Mouse (Mus musculus) fibroblast of lung, adult 2 months (primary cell): ENCODE results near the gene Kdm5a.

Experiments used
- DNase-seq: peaks from one replicate; pipeline ENCODE4 v3.0.0-alpha.2; 2011; ENCODE audit warnings: low read depth

Gene Kdm5a

GRCm38 (mm10) chr6:120472455-120473140 lies 108.7 kb downstream of the Kdm5a start:
- no peak for DNase-seq

- DNase-seq, result no peak
Measured at GRCm38 (mm10) chr6:120473427-120473826, 109.5 kb downstream of the Kdm5a start.

DNA sequence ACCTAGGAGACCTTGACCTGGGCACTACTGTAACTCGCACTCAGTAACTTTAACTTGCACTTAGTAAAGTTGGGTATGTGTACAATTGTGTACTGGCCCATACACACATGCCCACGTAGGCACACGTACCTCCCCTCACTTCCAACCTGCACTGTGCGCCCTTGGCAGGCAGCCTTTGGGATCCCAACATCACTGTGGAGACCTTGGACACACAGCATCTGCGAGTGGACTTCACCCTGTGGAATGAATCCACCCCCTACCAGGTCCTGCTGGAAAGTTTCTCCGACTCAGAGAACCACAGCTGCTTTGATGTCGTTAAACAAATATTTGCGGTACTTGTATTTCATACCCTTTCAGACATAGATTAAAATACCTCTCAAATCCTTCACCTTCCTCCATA lies 111.4 kb downstream of the Kdm5a start:
- DNase-seq, result no peak

DNA sequence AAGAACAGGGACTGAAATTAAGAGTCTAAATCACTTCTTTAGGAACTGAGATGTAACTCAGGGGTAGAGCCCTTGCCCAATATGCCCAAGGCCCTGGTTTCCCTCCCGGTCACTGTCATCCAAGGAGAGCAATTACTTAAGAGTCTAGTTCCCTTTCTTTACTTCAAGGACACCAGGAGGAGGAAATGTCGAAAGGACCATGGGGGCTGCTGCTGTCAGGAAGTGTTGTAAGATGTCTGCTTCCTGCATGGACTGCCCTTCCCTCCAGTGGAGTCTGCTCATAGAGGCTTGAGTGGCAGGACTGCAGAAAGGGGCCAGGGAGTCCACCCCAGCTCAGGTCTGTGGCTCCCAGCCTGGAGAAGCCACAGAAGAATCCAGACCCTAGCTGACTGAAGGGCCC lies 115.4 kb downstream of the Kdm5a start:
- no peak for DNase-seq

- no peak for DNase-seq
Measured at GRCm38 (mm10) chr6:120480361-120480760, 116.4 kb downstream of the Kdm5a start.

- no peak for DNase-seq
Measured at GRCm38 (mm10) chr6:120481538-120481937, 117.6 kb downstream of the Kdm5a start.

DNA sequence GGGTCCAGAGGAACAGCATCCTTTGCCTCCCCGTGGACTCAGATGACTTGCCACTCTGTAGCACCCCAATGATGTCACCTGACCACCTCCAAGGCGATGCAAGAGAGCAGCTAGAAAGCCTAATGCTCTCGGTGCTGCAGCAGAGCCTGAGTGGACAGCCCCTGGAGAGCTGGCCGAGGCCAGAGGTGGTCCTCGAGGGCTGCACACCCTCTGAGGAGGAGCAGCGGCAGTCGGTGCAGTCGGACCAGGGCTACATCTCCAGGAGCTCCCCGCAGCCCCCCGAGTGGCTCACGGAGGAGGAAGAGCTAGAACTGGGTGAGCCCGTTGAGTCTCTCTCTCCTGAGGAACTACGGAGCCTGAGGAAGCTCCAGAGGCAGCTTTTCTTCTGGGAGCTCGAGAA lies 118.1 kb downstream of the Kdm5a start:
- no peak for DNase-seq

GRCm38 (mm10) chr6:120482756-120483155 lies 118.8 kb downstream of the Kdm5a start:
- peak; percentile 90 for DNase-seq

- DNase-seq, result peak; percentile 71
Measured at GRCm38 (mm10) chr6:120483211-120483626, 119.3 kb downstream of the Kdm5a start.

DNA sequence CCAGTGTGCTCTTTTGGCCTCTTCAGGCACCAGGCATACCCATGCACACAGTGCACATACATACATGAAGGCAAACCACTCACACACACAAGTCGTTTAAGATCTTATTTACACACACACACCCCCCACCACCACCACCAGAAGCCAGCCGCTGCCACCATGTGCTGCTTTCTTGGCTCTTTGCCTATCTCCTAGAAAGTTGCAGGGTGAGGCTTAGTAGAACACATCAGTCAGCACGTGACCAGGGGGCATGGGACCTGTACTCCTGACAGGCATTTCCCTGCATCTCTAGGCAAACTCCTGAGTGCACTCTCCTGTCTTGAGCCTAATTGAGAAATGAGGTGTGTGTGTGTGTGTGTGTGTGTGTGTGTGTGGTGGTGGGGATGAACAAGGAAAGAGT lies 121.1 kb downstream of the Kdm5a start:
- no peak for DNase-seq

DNA sequence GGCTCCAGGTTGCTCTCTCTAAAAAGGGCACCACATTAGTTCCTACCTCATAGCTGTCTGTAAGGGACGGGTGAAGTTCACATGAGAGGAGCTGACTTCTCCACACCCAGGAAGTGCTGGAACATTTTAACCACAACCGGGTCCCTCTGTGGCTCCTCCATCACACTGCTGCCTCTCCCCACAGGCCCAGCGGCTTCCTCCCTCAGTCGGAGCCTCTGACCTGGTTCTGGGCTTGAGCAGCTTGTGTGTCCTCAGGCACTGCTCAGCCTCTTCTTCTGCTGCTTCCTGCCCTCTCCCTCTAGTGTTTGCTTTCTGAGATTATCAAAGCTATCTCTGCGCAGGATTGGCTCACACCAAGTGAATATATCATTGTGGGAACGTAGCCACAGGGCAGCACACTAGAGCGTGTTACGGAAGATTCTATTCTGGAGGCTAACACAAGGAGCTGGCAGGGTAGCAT lies 122.2 kb downstream of the Kdm5a start:
- no peak for DNase-seq

GRCm38 (mm10) chr6:120488647-120489046 lies 124.7 kb downstream of the Kdm5a start:
- no peak for DNase-seq

GRCm38 (mm10) chr6:120489461-120489860 lies 125.5 kb downstream of the Kdm5a start:
- DNase-seq, result no peak

GRCm38 (mm10) chr6:120491064-120491463 lies 127.1 kb downstream of the Kdm5a start:
- no peak for DNase-seq

DNA sequence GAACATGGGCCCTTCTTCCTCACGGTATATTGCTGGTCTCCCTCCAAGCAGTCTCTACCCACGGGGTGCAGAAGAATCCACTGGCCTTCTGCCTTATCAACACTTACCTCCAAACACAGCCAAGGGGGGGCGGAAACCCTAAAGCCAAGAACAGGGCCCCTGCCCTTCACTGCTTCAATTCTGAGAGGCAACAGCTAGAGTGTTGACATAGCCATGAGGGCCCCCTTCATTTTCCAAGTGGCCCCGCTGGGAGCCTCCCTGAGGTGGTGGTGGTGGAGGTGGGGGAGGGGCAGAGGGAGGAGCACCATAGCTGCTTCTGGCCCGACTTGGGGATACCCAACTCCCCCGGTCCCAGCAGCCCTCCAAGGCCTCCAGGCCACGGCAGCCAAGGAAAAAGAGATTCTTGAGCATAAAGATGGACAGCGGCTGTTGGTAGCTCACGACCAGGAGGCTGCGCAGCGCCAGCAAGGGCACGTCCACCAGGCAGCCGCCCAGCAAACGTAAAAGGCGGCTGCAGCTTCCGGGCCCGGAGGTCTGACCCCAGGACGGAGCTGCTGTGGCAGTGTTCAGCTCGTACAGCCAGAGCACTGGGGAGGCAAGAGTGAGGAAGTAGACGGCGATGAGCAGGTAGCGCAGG lies 128.1 kb downstream of the Kdm5a start:
- no peak for DNase-seq

DNA sequence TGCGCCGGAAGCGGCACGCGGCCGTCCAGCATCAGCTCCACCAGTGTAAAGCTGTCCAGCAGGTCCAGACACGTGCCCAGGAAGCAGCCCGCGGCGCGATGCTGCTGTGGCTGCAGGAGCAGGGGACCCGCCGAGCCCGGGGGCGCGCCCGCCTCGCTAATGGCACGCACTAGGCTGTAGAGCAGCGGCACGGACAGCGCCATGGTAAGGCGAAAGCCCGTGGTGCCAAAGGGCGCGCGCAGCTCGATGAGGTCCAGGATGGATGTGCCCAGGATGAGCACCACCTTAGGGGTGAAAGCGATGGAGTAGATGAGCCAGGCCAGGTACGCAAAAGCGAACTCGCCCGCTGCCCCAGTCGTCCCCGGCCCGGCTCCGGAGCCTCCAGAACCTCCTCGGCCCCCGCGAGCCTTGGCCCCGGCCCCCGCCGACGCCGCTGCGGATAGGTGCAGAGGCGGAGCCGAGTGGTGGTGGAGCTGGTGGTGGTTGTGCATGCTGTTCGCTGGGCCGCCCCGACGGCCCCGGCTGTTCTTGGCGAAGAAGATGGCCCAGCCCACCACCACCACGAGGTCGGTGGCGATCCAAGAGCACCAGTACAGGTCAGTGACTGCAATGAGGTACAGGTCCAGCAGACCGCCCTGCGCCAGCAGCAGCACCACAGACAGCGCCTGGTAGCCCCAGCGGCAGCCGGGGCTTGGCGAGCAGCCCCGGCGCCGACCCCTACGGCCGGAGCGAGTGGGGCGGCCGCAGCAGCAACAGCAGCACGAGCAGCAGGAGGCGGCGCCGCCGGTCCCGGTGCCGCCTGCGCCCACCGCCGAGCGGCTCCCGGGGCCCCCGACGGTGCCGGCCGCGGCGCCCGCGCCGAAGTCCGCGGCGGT lies 128.8 kb downstream of the Kdm5a start:
- DNase-seq, result no peak

DNA sequence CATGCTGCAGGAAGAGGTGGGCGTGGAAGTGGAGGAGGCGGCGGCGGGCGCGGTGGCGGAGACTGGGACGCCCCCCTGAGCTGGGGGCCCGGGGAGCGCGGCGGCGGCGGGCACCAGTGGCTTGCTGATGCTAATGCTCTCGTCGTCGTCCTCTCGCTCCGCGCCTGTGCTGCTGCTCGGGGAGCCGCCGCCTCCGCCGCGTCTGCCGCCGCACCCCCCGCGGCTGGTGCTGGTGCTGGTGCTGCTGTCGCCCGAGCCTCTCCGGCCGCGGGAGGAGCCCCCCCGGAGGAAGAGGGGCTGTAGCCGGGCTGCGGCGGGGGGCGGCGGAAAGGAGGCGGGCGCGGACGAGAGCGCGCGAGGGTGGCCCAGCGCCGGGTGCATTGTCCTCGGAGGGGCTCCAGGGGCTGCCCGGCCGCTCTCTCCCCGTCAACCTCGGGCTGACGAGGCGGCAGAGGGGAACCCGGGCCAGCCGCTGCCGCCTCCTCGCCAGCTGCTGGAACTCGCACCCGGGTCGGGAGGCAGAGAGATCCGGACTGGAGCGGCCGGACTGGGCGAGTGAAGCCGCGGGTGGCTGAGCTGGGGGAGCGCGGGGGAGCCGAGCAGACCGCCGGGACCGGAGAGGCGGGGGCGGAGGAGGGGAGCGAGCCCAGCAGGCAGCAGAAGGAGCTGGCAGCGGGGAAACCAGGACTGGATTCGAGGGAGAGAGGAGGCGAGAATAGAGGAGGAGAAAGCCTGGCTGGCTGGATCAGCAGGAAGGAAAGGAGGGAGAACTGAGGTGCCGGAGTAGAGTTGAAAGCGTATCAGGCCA lies 129.7 kb downstream of the Kdm5a start, which contains the start of gene Tmem121b:
Tmem121b (minus strand) TSS at position 434 of the 808 bp plus-strand sequence.
- DNase-seq, result no peak
